Mouse (Mus musculus): Measurements from ENCODE around the gene Gna14.

Gene Gna14

DNA sequence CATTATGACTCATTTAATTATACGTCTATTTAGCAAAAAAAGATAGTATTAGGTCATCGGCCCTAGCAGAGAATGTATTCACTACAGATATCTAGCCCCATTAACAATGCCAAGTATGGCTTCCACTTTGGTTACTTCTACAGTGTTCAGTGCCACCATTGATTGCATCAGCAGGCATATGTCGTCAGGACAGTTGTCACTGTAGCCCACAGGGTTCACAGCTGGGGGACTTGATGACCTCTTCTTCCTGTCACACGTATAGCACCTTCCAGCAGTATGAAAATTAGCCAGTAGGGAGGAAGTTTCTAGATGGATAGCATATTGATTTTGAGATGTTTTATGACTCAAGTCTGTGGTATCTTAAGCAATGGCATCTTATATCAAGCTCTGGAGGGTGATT lies 78.6 kb downstream of the Gna14 start:
- DNase-seq (ENCODE audit: low spot score), result no peak

DNA sequence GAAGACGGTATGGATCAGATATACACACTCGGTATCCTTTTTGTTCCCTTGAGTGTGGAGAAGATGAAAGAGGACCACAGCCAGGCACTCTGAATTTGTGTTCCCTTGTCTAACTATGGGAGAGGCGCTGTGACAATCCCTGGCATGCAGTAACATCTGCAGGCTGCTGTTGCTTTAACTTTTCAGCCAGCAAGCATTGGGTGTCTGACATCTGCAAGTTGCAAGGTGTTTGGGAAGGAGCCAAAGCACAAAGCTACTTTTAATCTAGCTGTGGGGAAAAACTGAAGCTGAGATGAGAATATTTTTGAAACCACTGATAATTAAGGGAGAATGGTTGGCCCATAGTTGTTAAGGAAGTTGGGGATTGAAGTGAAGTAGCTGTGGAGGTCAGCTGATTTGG lies 83.0 kb downstream of the Gna14 start:
- no peak for DNase-seq (ENCODE audit: low spot score)

DNA sequence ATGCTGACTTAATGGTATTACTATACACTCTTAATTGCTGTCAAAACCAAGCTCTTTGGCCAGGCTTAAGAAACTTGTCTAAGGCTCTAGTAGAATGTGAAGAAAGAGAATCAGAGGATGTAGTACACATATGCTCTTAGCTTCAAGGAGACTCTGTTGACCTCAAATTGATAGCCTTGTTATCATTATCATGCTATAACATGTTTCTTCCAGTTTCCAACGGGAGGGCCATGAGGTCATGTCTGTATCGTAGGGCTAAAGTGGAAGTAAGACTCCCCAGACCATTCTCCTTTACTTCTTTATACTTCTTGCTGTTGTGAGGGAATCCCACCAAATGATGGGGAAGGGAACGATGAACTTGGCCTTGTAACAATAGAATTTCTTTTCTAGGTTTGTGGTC lies 85.0 kb downstream of the Gna14 start:
- DNase-seq (ENCODE audit: low spot score), result no peak

DNA sequence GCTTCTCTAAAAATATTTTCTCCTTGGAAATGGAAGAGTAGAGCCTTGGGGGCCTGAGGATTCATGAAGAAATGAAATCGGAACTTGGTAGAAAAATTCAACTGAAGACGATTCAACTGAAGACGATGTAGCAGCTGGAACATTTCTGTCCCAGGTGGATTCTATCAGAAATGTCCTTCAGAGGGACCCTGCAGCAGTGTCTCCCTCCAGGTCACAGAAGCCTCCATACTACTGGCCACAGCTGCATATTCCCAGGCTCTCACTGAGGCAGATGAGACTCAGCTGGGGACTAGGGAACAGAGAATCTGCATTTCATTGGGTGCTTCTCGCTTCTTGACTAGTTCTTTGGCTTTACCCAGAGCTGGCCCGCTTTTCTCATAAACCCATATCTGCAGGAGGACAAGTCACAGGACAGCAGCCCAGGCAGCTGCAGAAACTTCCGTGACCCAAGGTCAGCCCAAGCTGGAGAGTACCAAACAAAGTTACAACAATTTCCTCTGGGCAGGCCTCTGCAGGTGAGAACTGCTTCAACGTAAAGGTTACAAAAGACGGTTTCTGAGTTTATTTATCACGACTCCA lies 90.8 kb downstream of the Gna14 start:
- no peak for DNase-seq (ENCODE audit: low spot score)

DNA sequence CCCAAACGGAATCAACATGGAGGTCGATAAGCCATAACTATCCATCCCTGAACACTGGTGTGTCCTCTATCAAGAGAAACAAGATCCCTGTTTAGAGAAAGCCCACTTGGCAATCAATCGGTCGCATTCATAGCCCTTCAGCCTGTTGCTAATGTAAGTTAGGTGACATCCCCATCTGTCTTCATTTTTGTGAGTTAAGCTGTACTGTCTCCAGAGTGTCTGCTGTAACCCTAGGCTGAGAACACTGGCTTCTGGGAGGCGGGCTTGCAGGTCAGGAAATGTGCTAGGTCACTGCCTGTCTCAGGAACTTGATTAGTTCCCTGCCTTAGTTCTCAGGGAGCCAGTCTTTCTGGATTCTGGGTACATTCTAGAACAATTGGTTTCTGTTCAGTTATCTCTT lies 91.5 kb downstream of the Gna14 start:
- DNase-seq (ENCODE audit: low spot score), result no peak

DNA sequence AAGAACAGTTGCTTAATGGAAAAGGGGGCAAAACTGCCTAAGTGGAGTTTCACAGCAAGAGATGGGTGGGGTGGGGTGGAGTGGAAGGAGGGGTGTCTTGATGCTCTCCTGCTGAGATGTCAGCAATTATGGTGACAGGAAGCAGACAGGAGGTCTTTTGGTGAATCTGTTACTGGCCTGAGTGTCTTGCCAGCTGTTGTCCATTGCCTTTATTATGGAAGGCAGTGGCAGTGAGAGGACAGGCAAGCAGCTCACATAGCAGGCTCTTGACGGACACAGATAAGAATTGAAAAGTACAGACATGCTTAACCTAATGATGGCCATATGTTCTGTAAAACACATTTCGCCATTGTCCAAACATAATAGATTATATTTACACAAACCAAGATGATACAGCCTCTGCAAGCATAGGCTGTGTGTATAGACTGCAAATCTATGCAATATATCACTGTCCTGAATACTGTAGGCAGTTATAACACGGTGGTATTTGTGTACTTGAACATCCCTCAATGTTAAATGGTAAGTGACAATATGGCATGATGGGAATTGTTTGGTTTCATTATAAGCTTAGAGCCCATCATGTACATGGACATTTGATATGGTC lies 92.8 kb downstream of the Gna14 start:
- no peak for DNase-seq (ENCODE audit: low spot score)

DNA sequence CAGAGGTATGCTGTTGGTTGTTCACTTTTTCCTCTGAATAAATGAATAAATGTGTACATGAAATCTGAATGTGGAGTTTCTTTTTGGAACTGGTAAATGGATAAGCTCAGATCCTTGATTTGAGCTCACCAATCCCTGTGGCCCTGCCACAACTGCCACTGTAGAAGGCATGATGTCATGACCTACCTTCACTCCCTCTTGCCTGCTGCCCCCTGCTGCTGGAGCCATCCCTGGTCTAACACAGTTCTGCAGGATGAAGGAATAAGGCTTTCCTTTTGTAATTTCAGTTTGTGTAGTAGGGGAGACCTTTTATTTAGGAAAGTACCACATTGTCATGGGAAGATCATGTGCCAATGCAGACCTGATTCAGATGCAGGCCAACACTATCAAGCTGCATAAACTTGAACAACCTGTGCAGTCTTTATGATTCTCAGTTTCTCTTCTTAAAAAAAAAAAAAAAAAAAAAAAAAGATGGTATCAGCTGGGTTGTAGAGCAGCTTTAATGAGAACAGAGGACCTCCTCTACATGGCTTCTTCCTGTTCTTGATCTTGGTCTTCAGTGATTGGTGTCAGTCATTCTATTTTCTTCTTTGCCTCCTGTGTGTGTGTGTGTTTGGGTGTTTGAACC lies 93.8 kb downstream of the Gna14 start:
- peak; percentile 63 for DNase-seq (ENCODE audit: low spot score)

DNA sequence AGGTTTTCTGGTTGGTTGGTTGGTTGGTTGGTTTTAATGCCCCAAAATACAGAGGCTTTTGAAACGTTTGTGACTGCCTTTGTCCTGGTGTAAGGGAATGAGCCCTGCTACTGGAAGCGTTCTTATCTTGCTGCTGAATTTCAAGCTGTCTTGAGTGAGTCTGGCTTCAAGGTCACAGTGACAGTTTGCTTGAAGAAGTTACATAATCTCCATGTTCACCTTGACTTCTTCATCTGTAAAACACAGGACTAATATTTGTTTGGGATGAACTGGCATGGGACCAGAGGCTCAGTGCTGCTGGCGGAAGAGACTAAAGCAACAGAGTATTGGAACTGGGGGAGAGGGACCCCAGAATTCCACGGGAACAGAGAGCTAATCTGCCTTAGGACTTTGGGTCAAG lies 94.4 kb downstream of the Gna14 start:
- DNase-seq (ENCODE audit: low spot score), result no peak

DNA sequence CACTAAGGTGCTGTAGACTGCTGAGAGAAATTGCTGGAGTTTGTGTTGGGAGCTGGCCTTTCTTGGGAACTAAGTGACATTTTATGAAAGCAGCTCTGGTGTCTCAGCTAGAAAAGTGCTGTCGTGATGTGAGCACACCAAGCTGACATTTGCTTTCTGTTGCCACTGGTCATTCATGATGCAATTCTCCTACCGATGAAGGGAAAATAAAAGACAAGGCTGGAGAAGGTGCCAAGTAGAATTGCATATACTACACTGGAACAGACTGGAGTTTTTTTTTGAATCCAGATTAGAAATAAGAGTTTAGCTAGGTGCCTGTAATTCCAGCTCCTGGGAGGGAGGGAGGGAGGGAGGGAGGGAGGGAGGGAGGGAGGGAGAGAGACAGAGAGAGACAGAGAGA lies 98.7 kb downstream of the Gna14 start:
- no peak for DNase-seq (ENCODE audit: low spot score)

DNA sequence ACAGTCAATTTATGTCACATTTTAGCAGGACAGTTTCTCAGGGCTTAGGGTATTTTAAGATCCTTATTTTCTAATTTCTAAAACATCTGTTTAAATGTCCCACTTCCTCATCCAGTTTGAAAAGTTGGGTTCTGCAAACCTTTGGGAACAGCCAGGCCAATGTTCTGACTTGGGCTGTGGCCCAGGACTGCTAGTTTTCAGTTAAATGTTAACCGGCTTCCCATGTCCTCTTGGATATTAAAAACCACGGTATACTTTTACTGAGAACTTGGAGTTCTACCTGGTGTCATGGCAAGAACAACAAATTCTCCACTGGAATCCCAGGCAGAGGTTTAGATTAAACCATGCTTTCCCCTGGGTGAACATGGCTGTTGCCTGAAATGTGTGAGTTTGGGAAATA lies 102.9 kb downstream of the Gna14 start:
- no peak for DNase-seq (ENCODE audit: low spot score)

DNA sequence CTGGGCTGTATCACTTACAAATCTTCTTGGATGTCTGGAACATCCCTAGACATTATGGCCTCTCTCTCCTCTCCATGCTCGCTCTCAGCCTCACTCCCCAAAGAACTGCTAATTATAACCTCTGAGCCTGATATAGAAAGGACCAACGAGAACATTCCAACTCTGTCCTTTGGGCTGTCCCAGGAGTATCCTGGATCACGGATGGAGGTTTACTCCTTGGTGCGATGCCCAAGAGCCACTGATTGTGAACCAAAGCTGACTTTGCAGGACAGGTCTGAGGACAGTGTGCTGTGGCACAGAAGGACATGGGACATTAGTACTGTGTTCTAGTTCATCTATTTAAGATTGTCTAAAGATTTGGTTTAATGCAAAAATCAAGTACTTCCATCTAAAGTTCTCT lies 108.1 kb downstream of the Gna14 start:
- no peak for DNase-seq (ENCODE audit: low spot score)

DNA sequence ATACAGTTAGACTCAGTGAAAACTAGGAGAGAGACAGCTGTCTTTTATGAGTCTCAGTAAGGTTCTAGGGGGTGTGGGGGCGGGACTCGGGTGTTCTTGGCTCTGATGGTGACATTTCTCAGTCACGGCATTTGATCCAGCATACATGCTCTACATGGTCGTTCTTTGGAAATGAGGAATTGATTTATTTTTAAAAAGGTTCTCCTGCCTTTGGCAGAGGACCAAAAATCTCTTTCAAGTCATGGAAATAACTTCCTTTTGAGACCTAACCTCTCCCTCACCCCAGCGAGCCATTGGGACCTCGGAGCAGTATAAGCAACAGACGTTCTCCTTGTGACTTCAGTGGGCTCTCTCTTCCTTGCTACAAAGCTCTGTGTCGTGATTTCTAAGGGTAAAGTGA lies 121.4 kb downstream of the Gna14 start:
- DNase-seq (ENCODE audit: low spot score), result no peak

DNA sequence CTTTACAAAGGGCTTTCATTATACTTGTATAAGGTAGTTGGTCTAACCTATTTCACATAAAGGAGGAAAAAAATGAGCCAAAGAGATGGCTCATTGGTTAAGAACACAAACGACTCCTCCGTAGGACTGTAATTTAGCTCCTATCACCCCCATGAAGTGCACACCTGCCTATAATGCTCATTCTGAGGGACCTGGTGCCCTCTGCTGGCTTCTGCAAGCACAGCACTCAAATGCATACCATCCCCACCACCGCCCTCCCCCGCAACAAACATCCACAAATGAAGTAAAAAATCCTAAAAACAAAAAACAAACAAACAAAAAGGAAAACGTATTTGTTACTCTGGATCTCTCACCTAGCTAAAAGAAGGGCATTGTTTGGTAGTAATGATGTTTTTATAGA lies 122.4 kb downstream of the Gna14 start:
- no peak for DNase-seq (ENCODE audit: low spot score)

DNA sequence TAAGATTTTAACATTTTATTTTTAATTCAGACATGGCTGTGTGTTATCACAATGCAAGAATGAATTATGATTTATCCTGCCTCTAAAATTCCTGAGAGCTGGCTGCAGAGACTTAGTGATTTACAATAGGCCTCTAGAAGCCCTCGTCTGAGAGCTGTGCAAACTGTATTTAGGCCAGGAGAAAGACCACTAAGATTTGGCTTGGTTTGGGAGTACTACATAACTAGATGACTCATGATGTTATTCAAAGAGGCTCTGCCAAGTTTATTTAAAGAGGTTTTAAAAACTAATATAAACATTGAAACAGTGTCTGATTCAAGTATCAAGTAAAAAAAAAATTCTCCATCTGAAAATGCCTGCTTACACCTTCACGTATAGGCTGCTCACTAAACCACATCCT lies 123.0 kb downstream of the Gna14 start:
- DNase-seq (ENCODE audit: low spot score), result no peak

DNA sequence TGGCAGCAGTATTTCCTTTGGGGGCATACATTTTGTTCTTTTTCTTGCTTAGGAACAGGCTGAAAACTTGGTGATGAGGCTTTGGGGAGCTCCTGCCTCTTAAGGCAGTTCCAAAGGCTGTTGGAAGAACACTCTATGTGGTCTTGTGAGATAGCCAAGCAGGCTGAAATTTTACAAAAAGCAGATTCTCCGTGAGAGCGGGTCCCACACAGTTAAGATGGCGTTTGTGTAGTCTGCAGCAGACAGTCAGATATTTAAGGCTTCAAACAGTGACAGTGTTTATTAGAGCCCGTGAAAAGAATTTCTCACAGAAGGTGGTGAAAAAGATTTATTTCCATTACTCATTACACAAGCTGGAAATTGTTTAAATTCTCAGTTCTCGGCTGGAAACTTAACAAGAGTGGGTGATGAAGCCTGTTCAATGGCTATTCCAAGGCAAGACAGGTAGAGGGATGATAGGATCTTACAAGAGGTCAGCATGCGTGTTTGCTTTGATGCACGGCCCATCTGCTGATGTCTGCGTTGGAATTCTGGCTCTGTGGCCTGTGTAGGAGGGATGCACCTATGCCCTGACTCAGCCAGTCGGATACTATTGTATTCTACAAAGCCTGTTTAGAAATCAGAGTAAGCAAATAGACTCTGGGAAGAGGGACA lies 123.8 kb downstream of the Gna14 start:
- no peak for DNase-seq (ENCODE audit: low spot score)

DNA sequence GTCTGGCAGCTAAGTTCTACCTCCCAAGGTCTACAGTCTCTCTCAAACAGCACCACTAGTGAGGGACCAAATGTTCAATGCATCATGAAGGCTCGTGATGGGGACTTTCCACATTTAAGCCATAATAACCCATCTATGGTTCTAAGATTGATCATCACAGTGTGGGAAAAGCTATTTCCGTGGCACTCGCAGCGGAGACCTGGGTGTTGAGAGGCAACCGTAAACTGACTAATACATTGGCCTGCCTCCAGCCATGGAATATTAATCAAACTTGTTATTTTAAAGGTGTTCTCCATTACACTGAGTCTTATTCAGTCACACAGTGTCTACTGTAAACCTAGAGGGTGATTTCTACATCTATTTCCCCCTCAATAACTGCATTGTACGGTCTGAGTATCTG lies 127.1 kb downstream of the Gna14 start:
- DNase-seq (ENCODE audit: low spot score), result no peak

DNA sequence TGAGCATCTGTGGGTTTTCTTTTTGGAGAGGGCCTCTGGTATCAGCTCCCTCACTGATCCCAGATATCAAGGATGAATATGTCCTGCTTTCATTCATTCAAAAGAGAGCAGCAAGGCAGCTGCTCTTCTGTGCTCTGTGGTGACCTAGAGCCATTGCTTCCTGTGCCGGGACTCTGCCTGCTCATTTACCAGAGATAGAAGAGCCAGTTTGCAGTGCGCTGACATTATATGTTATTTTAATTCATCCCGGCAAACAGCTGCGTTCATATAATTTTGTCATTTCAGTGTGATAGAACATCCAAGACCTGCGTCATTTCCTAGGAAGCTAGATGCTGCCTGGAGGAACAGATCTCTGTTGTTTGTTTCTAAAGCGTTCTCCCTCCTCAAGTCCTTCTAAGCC lies 141.2 kb downstream of the Gna14 start:
- no peak for DNase-seq (ENCODE audit: low spot score)

DNA sequence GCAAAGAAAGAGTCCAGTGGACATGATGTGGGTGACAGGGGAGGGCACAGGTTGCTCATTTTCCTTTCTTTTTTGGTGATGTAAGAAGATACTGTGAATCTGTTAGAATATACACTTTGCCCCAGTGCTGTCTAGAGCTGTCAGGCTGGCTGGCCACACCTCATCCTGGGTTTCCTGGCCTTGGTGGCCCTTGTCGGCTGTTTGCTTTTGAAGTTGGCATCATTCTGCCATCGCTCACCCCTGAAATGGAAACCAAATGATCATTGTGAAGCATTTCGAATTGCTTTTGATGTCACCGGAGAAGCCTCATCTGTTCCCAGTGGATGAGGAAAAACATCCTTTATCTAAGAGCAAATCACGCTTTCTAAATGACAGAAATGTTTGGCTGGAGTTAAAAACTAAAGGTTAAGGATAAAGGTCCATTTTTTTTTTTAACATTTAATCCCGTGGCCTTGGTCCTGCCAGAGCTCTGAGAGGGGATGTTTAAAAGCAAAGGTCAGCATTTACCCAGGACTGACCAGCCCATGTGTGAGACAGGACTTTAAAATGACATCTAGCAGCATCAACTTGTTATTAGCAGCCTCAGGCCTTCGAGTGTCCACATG lies 144.2 kb downstream of the Gna14 start:
- no peak for DNase-seq (ENCODE audit: low spot score)

DNA sequence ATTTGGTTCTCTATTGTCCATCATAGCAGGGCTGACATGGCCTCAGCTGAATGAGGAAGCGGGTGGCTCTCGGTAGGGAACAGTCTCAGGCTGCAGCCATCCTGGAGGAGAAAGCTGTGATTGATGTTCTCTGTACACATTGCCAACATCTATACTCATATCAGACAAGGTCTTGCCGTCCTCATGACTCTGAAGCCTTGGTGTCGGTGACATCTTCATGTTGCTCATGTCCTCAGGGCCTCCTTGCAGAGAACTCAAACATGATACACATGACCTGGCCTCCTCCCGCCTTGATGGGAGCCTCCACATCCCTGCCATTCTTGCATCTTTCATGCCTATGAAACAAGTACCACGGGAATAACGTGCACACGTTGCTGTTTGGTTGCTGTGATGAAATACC lies 144.9 kb downstream of the Gna14 start:
- DNase-seq (ENCODE audit: low spot score), result no peak

DNA sequence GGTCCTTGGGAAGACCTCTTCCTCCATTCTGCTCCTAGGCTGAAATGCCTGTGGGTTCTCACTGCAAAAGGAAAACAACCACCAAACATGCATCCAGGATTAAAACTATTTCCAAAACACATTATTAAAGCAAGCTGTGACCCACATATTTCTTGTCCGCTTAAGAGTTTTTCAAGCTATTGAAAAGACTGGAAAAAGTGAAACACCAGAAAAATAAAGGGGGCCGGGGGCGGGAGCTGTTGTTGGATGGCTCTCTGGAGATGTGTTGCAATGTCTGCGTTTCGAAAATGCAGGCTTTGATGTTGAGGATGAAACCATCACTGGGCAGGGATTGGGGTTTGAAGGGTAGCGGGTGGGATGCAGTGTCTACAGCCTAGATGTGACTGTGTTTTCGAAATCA lies 149.0 kb downstream of the Gna14 start:
- DNase-seq (ENCODE audit: low spot score), result no peak

DNA sequence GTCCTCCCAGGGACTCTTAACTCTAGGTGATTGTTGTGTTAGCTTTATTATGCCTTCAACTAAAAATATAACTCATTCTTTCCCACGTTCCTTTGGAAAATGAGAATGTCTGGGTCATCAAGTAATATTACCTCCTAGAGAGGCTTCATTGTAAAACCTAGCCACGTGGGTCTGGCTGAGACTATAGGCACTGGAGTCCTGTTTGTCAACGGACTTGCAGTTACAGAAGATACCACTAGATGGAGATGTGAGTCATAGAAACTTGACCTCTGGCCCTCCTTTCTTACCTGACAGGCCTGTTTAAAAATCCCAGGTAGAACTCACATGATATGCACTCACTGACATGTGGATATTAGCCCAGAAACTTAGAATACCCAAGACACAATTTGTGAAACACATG lies 149.8 kb downstream of the Gna14 start:
- peak; percentile 54 for DNase-seq (ENCODE audit: low spot score)

DNA sequence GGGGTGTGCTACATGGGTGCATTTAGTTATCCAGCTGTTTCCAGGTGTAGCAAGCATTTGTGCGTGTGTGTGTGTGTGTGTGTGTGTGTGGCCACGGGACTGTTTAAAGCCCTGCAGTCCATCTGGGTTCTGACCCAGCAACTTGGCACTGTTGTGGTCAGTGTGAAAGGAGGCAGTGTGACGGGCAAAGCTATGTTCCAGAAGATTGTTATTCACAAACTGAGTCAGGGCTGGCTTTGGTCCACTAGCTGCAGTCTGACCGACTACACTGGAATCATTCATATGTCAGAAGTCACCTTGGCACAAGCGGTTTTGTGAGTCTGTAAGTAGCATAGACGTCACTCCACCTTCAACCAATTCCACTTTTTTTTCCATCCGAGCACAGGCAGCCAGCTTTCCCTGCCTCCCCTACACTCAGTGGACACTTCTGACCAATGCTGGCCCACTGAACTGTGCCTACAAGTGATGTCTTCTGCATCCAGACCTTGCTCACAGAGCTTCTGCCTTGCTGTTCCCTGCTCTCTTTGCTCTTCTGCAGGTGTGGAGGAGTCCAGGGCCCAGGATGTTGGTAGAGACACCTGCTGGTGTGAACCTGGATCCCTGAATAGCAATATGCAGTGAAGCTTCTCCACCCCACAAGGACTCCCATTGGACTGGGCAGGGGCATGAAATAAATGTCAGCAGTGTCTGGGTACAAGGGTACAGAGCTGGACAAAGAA lies 157.9 kb downstream of the Gna14 start:
- DNase-seq (ENCODE audit: low spot score), result no peak

DNA sequence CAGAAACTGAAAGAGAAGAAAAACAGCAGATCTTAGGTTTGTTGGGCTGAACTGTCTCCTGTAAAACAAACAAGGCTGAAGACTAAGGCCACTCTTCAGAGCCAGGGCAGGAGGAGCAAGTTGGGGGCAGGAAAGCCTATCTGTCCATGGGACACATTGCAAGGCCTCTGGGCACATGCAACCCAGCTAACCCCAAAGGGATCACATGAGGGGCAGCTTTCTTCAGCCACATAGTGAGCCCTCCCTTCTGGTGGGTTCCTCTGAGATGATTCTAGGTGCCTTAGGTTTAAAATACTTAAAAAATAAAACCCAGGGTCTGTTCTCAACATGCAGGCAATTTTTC lies 158.4 kb downstream of the Gna14 start:
- DNase-seq (ENCODE audit: low spot score), result no peak
